Mouse (Mus musculus) megakaryocyte progenitor cell, adult 5-6 weeks (primary cell): Measurements from ENCODE around the gene A930004D18Rik. TPM values are rescaled to one million over a fixed set of nuclear protein-coding genes. Genes with fewer than 3 reads are reported as not detected.
A peak's percentile ranks its signal among the peaks of the same experiment; 100 is the strongest.

ENCODE experiments used
- ATAC-seq: replicated peaks from 2 replicates; pipeline ENCODE4 v1.8.0; 2016; ENCODE audit warnings: mild to moderate bottlenecking, moderate TSS enrichment, inconsistent platforms; ENCODE audit not compliant: poor library complexity
- total RNA-seq, 2 experiments: library from RNA; stranded (forward) in 1 of 2; stranded (reverse) in 1 of 2; fragments of 157-497, 149-512 nt in 1 of 2; fragments of 200-1000 nt in 1 of 2; gene quantifications; 2 replicates each; pipeline versions ENCODE4 v1.2.3 to v1.2.4; 2015 to 2017

A930004D18Rik gene
- total RNA-seq, 2 experiments from 2014 or later, result not detected

DNA sequence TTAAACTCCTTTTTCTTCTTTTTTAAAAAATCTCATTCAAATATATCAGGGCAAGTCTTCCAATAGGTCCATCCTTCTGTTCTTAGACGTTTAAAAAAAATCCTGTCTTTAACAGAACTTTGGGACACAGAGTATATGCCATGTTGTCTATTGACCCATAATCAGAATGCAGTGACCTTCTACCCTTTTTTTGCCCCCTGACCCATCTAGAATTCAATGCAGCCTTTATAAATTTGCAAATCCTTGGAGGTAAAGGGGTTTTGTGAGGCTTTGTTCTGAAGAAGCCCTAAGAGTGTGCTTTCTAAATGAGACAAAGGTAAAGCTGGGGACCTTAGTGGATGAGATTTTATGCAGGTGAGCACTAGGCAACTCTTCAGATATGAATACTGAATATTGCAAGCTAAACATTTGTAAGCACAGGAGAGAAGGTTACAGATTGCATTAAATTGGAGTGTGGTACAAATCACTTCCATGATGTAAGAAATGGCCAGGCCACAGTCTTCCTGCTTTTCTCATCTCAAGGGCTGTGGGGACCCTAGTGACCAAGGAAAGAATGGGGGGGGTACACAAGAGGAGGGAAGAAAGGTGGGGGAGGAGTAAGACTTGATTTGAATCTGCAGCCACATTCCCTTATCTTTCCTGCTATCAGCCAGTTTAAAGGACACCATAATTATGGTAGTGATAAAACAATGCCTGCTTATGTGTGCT, 15.9 kb upstream of the A930004D18Rik start:
- ATAC-seq, result no peak

DNA sequence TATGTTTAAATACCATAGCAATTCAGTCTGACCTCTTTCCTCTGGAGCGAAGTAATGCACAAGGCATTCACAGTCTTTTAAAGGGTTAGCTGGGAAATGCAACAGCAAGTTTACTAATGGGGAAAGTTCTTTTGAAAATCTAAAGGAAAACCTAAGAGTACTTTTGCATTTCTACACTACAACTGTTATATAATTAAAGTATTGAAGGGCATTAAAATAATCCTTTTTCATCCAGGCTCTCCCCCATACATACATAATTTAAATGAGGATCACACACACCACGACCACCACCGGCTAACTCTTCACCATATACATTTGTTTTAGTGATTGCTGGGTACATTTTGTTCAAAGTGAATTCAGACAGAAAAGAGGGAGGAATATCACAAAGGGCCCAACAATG, 15.0 kb upstream of the A930004D18Rik start:
- ATAC-seq, result no peak

DNA sequence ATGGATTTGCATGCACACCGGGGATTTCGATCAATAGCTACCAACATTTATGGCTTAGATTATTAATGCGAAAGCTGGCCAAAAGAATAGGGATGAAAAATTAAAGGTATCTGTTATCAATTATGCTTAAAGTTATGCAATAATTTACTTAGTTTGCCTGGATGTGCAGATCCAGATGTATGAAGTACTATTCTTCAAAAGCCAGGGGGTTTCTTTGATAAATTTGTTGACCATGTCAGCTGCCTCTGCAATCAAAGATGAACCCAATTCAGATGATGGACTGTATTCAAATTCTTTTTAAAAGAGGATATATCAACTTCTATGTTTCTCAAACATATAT, 14.3 kb upstream of the A930004D18Rik start:
- ATAC-seq, result no peak

DNA sequence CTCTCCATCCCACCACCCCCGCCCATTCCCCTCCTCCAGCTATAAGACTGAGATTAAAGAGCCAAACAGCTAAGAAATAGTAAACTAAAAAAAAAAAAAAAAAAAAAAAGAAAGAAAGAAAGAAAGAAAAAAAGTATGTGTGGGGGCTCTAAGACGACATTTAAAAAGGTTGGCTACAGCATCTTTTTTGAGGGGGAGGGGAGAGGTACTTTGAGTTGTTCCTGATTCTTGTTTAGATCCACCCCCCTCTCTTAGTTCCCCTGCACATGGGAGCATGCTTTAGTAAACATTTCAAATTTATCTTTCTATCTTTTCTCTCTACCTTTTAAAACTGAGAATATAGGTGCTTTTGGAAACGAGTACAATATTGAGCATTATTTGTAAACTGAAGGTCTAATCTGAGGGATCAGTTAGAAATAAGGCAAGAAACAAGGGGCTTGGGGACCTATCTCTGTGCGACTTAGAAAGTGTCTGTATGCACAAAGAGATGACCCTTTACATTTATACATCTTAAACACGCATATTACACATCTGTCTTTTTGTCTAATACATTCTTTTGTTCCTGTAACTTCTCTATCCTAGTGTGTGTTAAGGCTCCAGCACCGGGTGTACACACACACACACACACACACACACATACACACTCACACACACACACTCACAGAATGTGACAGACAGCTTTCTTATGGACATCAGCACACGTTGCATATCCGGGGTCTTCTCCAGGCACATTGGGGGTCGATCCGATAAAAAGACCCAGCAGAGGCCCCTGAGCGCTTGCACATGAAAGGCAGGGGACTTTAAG, 13.7 kb upstream of the A930004D18Rik start:
- ATAC-seq, result no peak

DNA sequence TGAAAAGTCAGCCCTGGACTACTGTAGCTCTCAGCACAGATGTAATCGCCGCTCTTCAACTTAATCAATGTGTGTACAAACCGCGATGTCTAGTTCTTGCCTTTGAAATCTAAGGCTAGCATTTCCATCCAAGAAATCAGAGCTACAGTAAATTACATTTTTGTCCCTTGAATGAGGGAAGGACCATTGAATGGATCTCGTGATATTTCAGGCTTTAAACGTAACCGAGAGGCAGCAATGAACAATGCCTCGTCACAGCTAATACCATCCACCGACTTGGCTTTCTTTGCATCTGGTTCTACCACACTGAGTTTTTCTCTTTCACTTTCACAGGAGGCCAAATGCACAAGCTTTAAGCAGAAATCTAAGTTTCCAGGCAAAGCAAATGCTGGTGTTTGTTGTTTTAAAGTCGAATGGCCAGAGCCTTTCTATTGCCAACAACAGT, 13.0 kb upstream of the A930004D18Rik start:
- peak; percentile 35; the same call in 1 of the 2 replicates for ATAC-seq

DNA sequence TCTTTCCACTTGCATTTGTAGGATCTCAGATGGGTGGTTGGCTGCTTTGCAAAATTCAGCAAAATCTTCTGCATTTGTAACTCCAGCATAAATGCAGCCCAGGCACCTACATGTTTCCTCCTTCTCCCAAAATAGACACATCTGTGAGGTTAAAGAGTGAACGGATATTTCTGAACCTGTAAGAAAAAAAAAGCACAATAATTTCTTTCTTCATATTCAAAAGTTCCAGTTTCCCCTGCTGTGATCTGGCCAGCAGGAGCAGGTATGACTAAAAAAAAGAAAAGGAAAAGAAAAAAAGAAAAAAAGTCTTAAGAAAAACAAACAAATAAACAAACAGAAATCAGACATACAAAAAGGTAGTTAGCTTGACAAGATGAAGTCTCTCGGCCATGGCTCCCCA, 12.5 kb upstream of the A930004D18Rik start:
- ATAC-seq, result no peak

DNA sequence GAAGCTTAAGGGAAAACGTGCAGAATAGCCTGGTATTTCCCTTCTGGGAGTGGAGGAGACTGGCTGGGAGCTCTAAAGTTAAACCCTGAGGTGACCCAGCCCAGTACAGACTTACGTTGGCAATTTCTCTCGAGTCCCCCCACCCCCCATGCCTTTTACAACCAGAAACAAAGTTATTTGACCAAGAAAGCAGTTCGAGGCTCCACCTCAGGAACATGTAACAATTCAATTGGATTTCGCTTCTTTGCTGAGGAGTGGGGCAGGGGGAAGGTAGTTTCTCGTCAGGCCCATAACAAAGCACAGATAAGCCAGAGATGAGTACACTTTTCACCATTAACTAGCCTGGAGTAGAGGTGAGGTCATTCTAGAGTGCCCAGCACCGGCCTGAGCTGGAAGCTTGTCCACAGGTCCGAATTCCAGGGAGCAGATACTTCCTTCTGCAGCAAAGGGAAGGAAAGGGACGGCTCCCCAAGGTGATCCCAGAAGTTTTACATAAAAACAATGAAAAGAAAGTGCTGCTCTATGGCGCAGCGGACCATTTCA, 11.8 kb upstream of the A930004D18Rik start:
- no peak for ATAC-seq

DNA sequence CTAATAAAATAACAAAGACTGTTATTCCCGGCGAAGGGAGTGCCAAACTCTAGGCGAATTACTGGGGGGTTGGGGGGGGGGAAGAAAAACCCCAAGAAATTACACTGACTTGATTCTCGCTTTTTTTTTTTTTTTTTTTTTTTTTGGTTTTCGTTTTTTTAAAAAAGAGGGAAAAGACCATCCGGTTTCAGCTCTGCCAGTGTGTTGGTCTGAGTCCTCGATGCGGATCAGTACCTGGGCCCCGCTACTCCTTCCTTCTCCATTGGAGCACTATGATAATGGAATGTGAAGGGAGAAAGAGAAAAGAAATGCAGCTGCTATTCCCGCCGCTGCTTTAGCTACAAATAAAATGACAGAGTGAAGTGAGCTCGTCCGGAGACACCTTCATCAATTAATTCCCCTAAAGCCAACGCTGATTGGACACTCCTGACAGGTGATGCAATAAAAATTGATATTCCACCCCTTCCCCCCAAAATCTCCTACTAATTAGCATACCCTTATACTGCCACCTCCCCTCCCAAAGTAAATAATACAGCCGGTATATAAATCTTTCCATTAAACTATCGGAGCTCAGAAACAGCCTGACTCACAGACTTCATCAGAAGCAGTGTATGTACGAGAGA, 11.0 kb upstream of the A930004D18Rik start, which contains the start of gene Skida1:
Gene Skida1 (minus strand): TSS at position 599 of the 623 bp plus-strand sequence.
- ATAC-seq, result no peak

DNA sequence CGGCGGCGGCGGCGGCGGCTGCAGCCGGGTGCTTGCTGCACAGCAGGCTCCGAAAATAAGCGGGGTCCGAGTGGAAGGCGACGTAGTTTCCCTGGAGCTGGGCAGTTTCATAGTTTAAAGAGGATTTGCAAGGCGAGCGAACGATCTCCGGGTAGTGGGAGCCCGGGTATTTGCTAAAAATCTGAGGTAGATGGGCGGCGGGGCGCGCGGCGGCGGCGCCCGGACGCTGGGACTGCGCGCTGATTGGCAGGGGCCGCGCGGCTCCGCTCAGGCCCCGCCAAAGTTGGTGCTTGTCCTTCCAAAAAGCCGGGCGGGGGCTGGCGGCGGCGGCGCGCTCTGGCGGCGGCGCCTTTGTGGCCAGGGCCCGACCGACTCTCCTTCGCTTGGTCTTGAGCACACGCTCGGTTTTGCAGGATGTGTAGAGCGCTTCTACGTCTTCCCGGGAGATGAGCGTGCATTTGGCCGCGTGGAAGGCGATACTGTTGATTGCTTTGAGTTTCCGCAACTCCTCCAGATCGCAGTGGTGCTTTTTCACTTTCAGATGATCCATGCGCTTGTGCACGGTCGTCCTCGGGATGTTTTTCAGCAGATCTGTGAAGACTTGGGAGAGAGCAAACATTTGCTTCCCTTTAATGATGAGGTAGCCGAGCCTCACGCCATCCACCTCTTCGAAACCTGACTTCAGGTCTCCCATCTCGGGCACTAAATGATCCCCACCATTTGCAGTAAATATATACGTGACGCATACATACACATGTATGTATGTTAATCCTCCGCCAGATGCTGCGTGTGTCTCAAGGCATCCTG, 10.3 kb upstream of the A930004D18Rik start:
- peak; percentile 46 for ATAC-seq

DNA sequence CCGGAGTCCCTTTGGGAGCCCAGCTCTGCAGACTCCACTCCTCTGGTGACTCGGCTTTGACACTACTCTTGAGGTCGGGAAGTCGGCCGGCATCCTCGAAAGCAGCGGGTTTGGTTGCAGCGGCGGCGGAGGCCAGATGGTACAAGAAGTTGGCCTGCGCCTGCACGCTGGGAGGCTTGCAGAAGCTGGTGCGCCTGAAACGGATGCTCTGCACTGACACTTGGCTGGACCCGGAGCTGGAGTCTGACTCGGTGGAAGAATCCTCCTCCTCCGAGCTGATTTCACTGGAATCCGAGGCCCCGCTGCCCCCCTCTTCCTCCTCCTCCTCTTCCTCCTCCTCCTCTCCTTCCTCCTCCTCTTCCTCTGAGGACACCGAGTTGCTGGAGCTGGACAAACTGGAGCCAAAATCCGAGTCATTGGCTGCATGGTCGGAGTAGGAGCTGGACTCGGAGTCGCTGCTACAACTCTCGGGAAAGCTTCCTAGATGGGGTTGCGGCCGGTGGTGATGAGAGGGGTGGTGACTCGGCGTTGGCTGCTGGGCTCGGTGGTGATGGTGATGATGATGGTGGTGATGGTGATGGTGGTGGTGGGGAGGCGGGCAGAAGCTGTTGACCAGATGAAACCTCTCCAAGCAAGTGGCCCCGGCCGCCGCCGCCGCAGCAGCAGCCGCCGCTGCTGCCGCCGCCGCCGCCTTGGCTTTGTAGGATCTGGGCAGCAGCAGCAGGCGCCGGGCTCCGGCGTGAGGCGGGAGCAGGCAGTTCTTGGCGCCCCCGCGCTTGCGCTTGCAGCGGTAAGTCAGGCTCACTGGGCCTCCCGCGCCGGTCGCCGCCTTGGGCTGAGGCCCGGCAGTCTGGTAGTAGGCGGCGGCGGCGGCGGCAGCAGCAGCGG, 9.5 kb upstream of the A930004D18Rik start:
- ATAC-seq, result peak; percentile 53

DNA sequence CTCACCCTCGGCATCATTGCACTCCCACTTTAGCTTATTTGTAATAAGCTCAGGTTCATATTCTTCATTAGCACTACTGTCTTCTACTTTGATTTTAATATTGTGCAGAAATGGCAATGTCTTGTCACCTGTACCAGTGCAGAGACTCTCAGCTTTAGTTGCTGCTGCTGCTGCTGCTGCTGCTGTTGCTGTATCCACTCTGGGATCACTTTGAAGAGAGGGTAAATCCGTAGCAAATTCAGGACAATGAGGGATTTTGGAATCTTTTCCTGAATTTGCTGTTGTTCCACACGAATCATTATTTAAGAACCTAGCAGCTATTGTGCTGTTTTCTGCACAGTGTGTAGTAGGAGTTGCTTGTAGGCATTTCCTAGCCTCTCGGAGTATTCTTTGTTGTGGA, 8.6 kb upstream of the A930004D18Rik start:
- no peak for ATAC-seq

DNA sequence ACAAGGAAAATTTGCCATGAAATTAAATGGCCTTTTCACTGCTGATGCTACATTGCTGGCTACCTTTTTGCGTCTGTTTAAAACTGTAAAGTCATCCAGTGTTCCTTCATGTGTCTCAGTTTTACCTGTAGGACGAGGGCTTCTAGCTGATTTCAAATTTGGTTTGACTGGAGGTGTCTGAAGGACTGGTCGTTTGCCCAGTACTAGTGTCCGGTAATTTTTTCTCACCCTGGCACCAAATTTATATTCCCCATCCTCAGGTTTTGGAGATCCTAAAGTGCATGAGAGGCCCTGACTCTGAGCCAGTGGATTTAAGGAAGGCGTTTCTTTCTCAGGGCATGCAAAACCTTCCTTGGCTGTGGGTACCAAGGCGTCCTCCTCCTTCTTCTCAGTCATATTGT, 8.2 kb upstream of the A930004D18Rik start:
- ATAC-seq, result no peak

DNA sequence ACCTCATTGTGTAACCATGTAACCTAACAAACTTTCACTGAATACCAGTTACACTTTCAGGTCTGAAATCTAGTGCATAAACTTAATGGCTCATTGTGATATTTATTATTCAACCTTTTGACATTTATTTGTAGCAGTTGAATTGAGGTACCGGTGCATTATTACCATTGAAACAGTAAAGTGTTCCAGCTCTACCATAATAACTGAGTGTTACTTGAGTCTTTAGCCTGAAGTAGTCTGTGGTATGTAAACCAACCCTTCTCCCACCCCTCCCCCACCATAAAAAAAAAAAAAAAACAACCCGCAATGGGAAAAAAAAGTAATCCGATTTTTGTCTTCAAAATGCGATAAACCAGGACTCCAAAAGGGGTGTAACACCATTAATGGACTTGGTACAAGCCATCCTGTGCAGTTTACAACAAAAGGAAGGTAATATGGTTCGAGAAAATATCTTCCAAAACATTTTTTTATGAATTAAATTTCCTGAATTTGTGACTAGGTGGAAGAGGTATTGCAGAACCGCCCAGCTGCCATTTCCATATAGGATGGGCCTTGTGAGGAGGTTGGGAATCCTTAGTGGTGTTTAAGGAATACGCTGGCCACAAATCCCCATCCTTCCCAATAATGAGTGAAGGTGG, 7.7 kb upstream of the A930004D18Rik start:
- no peak for ATAC-seq

DNA sequence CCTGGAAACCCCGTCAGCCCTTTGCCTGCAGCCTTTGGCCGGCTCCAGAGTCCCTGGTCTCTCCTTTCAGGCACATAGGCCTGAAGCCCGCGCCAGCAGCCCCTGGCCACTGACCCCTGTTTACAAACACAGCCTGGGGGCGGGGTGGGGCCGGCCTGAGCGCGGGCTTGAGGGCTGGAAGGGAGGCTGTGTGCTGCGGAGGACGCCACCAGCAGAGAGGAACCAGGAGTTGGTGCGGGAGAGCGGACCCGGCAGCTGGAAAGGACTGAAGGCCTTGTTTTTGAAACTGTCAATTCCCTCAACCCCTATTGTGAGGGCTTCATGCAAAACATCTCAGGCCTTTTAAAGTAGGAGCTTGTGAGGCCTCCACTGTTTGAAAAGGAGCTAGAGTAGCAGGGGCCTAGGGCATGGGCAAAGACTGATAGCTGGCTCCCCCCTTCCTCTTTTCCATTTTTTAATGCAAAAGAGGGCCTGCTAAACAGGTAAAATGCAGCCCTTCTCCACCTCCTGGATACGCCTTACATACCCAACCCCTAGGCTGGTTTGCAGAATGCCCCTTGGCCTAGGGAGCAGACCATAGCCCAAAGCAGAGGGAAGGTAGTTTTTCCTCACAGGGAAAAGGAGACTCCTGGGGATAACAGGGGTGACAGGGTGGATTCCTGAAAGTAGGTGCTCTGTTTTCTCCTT, 3.8 kb upstream of the A930004D18Rik start:
- no peak for ATAC-seq

DNA sequence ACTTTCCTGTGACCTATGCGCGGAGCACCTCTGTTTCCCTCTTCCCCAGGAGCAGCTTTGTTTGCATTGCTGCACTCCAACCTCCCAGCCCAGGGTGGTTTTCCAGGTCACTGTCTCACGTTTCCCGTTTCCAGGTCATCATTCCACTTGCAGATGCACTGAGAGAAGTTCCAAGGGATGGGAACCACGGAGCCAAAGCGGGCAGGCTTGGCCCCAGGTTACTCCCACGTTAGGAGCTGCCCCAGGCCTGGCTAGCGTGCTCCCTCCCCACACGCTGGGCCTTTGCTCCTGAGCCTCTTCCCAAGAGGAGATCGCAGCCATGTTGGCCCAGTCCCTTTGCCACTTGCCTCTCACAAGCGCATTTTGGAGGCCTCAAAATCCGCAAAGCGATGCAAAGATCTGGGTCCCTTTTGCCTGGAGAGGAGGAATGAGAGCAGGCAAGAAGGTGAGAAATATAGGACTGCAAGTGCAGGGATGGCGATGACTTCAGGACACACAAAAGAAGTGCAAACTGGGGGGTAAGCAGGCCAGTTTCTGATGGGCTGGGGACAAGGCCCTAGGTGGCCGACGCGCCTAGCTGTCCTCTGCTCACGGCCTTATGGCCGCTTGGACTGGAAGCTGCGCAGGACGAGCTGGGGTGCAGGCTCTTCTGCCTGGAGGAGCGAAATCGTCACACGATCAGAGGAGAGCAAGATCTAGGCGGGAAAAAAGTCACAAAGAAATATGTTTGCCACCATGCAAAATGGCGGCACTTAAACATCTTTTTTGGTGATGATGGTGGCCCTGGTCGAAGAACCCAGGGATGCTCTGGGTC, 3.0 kb upstream of the A930004D18Rik start:
- ATAC-seq, result no peak

DNA sequence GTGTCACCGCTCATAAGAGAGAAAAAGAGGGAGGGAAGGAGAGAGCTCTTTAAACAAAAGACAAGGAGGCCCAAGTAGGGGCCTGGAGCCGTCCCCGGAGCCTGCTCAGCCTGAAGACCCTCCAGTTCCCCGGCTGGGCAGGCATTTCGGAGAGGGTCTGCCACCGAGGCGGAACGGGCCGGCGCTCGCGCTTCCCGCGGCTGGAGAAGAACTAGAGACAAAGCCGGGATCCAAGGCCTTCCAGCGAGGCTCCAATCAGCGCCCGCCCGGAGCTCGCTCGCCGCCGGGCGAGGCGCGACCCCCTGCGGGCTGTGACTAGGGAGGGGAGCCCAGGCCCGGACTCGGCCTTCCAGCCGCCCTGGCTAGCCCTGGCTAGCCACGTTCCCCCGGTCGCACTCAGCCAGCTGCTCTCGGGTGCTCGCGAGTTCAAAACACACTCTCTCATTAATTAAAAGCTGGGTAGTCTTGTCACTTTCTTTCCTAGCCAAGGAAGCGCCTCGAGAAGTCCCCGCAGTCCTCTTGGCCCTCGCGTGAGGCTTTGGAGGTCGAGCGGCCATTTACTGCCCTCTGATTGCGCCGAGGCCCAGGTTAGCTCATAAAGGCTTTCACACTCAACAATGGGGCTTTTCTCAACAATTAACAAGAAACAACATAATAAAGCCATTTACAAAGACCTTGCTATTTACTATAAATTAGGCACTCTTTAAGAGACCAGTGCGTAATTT, 2.2 kb upstream of the A930004D18Rik start:
- no peak for ATAC-seq

DNA sequence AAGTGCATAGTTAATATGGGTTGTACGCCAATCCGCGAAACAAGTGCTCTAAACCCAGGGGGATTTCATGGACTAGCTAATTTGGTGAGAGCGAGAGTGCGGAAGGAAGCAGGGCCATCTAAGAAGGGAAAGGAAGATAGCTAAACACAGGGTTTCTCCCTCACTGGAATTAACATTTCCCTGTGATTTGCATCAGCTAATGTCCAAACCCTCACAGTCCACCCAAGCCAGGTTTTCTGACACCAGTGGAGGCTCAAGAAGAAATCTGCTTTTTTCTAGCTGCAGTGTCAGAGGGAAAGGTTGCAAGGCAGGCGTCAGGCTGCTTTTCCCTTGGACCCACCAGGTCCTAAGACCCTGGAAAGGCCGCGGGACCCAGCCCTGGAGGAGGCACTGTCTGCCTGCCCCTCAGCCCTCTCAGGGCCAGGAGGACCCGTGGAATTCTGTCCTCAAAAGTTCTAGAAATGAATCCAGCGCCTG, 1.4 kb upstream of the A930004D18Rik start:
- ATAC-seq, result no peak
